Mouse (Mus musculus) CH12.LX (cell line): ENCODE measurements around the gene Ddx20. TPM values are rescaled to one million over a fixed set of nuclear protein-coding genes. Genes with fewer than 3 reads are reported as not detected.

Experiments used
- DNase-seq: peaks from one replicate; pipeline ENCODE4 v3.0.0-alpha.2; 2013; ENCODE audit errors: extremely low read depth
- H3K27ac ChIP-seq: 2 replicates; pipeline ENCODE4 v1.5.1; 2012; ENCODE audit warnings: low read depth, mild to moderate bottlenecking, control low read depth, moderate library complexity; ENCODE audit not compliant: insufficient read depth
- H3K27me3 ChIP-seq: replicated peaks from 2 replicates; pipeline ENCODE3; 2012; ENCODE audit warnings: inconsistent platforms
- H3K36me3 ChIP-seq, 2 experiments: replicated peaks in 1 of 2; 2 replicates each; pipeline versions ENCODE3 to v1.6.1; 2012; ENCODE audit warnings: inconsistent platforms in 1 of 2, low read length in 1 of 2, mild to moderate bottlenecking in 1 of 2, mixed read lengths in 1 of 2, moderate library complexity in 1 of 2; ENCODE audit not compliant: control insufficient read depth in 1 of 2, insufficient read depth in 1 of 2
- H3K4me1 ChIP-seq, 2 experiments: 2 replicates each; pipeline ENCODE4 v1.6.1; 2012; ENCODE audit warnings: inconsistent platforms in 1 of 2, moderate library complexity in 1 of 2; ENCODE audit not compliant: insufficient read depth in 2 of 2, control insufficient read depth in 1 of 2
- H3K4me2 ChIP-seq: 2 replicates; pipeline ENCODE4 v1.6.1; 2012; ENCODE audit warnings: low read depth, mild to moderate bottlenecking, control low read depth; ENCODE audit not compliant: poor library complexity, insufficient read depth, severe bottlenecking
- H3K4me3 ChIP-seq, 3 experiments: fragments of 150-350 bp in 1 of 3; sonication (generic) in 1 of 3; replicated peaks in 1 of 3; 2 replicates each; pipeline versions ENCODE3 to v1.5.1; 2011 to 2012; ENCODE audit warnings: low read depth in 2 of 3, low read length in 2 of 3, mild to moderate bottlenecking in 2 of 3, moderate library complexity in 2 of 3, control low read depth in 1 of 3, improper control_type of control experiment in 1 of 3, inconsistent platforms in 1 of 3, mixed read lengths in 1 of 3; ENCODE audit not compliant: poor library complexity in 1 of 3
- H3K79me2 ChIP-seq: replicated peaks from 2 replicates; pipeline ENCODE4 v1.6.1; 2012; ENCODE audit warnings: mild to moderate bottlenecking, moderate library complexity; ENCODE audit not compliant: control insufficient read depth, poor library complexity, insufficient read depth, severe bottlenecking; ENCODE audit errors: extremely low read depth
- H3K9ac ChIP-seq: 2 replicates; pipeline ENCODE4 v1.6.1; 2012; ENCODE audit warnings: low read depth, mild to moderate bottlenecking, control low read depth, moderate library complexity; ENCODE audit not compliant: insufficient read depth
- H3K9me3 ChIP-seq: replicated peaks from 2 replicates; pipeline ENCODE3; 2012; ENCODE audit warnings: low read length, inconsistent platforms, mixed read lengths
- CHD1 ChIP-seq: IDR thresholded peaks from 2 replicates; pipeline ENCODE4 v1.6.1; 2012; ENCODE audit warnings: low read depth, low read length, improper control_type of control experiment, inconsistent platforms
- CHD2 ChIP-seq: IDR thresholded peaks from 2 replicates; pipeline ENCODE4 v1.6.1; 2011; ENCODE audit warnings: low read length, improper control_type of control experiment
- ELF1 ChIP-seq: IDR thresholded peaks from 2 replicates; pipeline ENCODE4 v1.6.1; 2014; ENCODE audit warnings: low read depth, mild to moderate bottlenecking, inconsistent platforms, low read length, improper control_type of control experiment
- ETS1 ChIP-seq: conservative IDR thresholded peaks from 2 replicates; pipeline ENCODE4 v1.6.1; 2012; ENCODE audit warnings: low read depth, mild to moderate bottlenecking, inconsistent platforms, low read length, improper control_type of control experiment, moderate library complexity
- JUND ChIP-seq: conservative IDR thresholded peaks from 2 replicates; pipeline ENCODE4 v1.6.1; 2011; ENCODE audit warnings: low read depth, low read length, improper control_type of control experiment
- KAT2A ChIP-seq: IDR thresholded peaks from 2 replicates; pipeline ENCODE4 v1.6.1; 2012; ENCODE audit warnings: low read length, improper control_type of control experiment, inconsistent platforms; ENCODE audit not compliant: insufficient replicate concordance
- MAX ChIP-seq: IDR thresholded peaks from 2 replicates; pipeline ENCODE4 v1.6.1; 2011; ENCODE audit warnings: low read length, improper control_type of control experiment
- MAZ ChIP-seq: IDR thresholded peaks from 2 replicates; pipeline ENCODE4 v1.6.1; 2012; ENCODE audit warnings: low read depth, mild to moderate bottlenecking, inconsistent platforms, low read length, improper control_type of control experiment, moderate library complexity
- MYC ChIP-seq: IDR thresholded peaks from 2 replicates; pipeline ENCODE4 v1.6.1; 2011; ENCODE audit warnings: low read depth, mild to moderate bottlenecking, improper control_type of control experiment, low read length
- NELFE ChIP-seq: IDR thresholded peaks from 2 replicates; pipeline ENCODE4 v1.6.1; 2011; ENCODE audit warnings: low read depth, low read length, improper control_type of control experiment
- POLR2AphosphoS2 ChIP-seq: IDR thresholded peaks from 2 replicates; pipeline ENCODE4 v1.6.1; 2011; ENCODE audit warnings: low read depth, low read length, improper control_type of control experiment
- RAD21 ChIP-seq: IDR thresholded peaks from 2 replicates; pipeline ENCODE4 v1.6.1; 2011; ENCODE audit warnings: low read depth, mild to moderate bottlenecking, low read length, improper control_type of control experiment, moderate library complexity
- RCOR1 ChIP-seq: conservative IDR thresholded peaks from 2 replicates; pipeline ENCODE4 v1.6.1; 2012; ENCODE audit warnings: low read depth, mild to moderate bottlenecking, inconsistent platforms, low read length, improper control_type of control experiment
- TCF12 ChIP-seq: IDR thresholded peaks from 2 replicates; pipeline ENCODE4 v1.6.1; 2014; ENCODE audit warnings: low read depth, mild to moderate bottlenecking, inconsistent platforms, low read length, improper control_type of control experiment
- UBTF ChIP-seq: IDR thresholded peaks from 2 replicates; pipeline ENCODE4 v1.6.1; 2012; ENCODE audit warnings: low read depth, mild to moderate bottlenecking, inconsistent platforms, low read length, improper control_type of control experiment, moderate library complexity
- USF1 ChIP-seq: IDR thresholded peaks from 2 replicates; pipeline ENCODE4 v1.6.1; 2014; ENCODE audit warnings: low read depth, mild to moderate bottlenecking, inconsistent platforms, low read length, improper control_type of control experiment
- ZKSCAN1 ChIP-seq: IDR thresholded peaks from 2 replicates; pipeline ENCODE4 v1.6.1; 2012; ENCODE audit warnings: low read depth, inconsistent platforms, low read length, improper control_type of control experiment, borderline replicate concordance
- dilution Hi-C: fragments of 300-500 bp; cut with MboI; formaldehyde crosslinking; loops from 2 replicates; pipeline ENCODE4 v1.14.3; 2020; ENCODE audit warnings: low sequenced_read_pairs; ENCODE audit not compliant: extremely low pct_unique_long_range_greater_than_20kb, extremely low pct_ligation_motif_present
- in situ Hi-C: fragments of 300-500 bp; cut with MboI; formaldehyde crosslinking; loops from 3 replicates; pipeline ENCODE4 v1.14.3; 2019; ENCODE audit warnings: low sequenced_read_pairs, low pct_ligation_motif_present, low pct_unique_long_range_greater_than_20kb, mixed read lengths
- polyA plus RNA-seq: library from polyadenylated mRNA; unstranded; fragments of >175 nt; gene quantifications from 2 replicates; pipeline ENCODE4 v1.2.1, GENCODE M21; 2012; ENCODE audit warnings: low read depth; ENCODE audit not compliant: insufficient read length
- total RNA-seq, 2 experiments: library from RNA; depleted of rRNA; stranded (reverse); fragments of 300-350 nt in 1 of 2; fragments of >200 nt in 1 of 2; gene quantifications; 2 replicates each; pipeline ENCODE4 v1.2.3; 2012 to 2014

The Ddx20 gene
- total and polyA plus RNA-seq, 3 experiments: 30.8 to 66.5 (median 50.4) TPM

GRCm38 (mm10) chr3:105653544-105654380, 33.6 kb downstream of the Ddx20 start:
- TF ChIP-seq ZKSCAN1 (no peak), MAX (no peak), CHD1 (no peak), USF1 (no peak), KAT2A (no peak), TCF12 (no peak), ETS1 (no peak)
- Histone ChIP-seq H3K27me3 (peaks cover 14% of the 10 kb centered on the region), H3K9ac (no peak overlapping the region), H3K4me2 (no peak overlapping the region), H3K4me1 (no peaks in the 10 kb centered on the region; a peak in 1 of 4 replicates), H3K4me3 (no peak overlapping the region), H3K79me2 (no peaks in the 10 kb centered on the region), H3K36me3 (no peaks in the 10 kb centered on the region), H3K9me3 (peaks cover 4% of the 10 kb centered on the region), H3K27ac (no peak overlapping the region)
- no peak for DNase-seq
- dilution Hi-C loops (no loop called here), in situ Hi-C loops (no loop called here)

- peaks cover 0 to 2% of the 10 kb centered on the region in 2 experiments; a peak in 2 of 4 replicates for H3K4me1 ChIP-seq
- H3K27ac ChIP-seq: no peak overlapping the region
- H3K4me3 ChIP-seq: no peak overlapping the region
- DNase-seq: no peak
- no peak for TF ChIP-seq USF1
- no peak for TF ChIP-seq RAD21
- H3K9me3 ChIP-seq: no peaks in the 10 kb centered on the region
- H3K9ac ChIP-seq: no peak overlapping the region
- H3K27me3 ChIP-seq: peaks cover 34% of the 10 kb centered on the region
- in situ Hi-C loops (no loop called here), dilution Hi-C loops (no loop called here)
- no peaks in the 10 kb centered on the region for H3K36me3 ChIP-seq
- no peak overlapping the region for H3K4me2 ChIP-seq
- no peaks in the 10 kb centered on the region for H3K79me2 ChIP-seq
Measured at GRCm38 (mm10) chr3:105648889-105649567, 38.3 kb downstream of the Ddx20 start.

- dilution Hi-C loops (no loop called here), in situ Hi-C loops (no loop called here)
- Histone ChIP-seq H3K27ac (no peak overlapping the region), H3K36me3 (no peaks in the 10 kb centered on the region), H3K9me3 (no peaks in the 10 kb centered on the region), H3K4me2 (no peak overlapping the region), H3K4me1 (peaks cover 0 to 2% of the 10 kb centered on the region in 2 experiments; a peak in 1 of 4 replicates), H3K9ac (no peak overlapping the region), H3K27me3 (peaks cover 61% of the 10 kb centered on the region), H3K4me3 (no peak overlapping the region), H3K79me2 (no peaks in the 10 kb centered on the region)
- DNase-seq: no peak
- TF ChIP-seq MAZ (no peak), RCOR1 (no peak), POLR2AphosphoS2 (no peak), ETS1 (no peak), ELF1 (no peak), NELFE (no peak), CHD2 (no peak), MYC (no peak), CHD1 (no peak), JUND (no peak), ZKSCAN1 (no peak), UBTF (no peak), MAX (no peak)
Measured at GRCm38 (mm10) chr3:105643566-105643965, 43.8 kb downstream of the Ddx20 start.
